Mouse (Mus musculus): ENCODE measurements around the gene Acad8.

GRCm38 (mm10) chr9:27029022-27029827 is 29.9 kb upstream of the Acad8 start:
- no peak for TF ChIP-seq CTCF (IDR thresholded peaks at IDR 0.05; ENCODE audit: insufficient read depth, low read length)
- TF ChIP-seq POLR2A (IDR thresholded peaks at IDR 0.05; ENCODE audit: borderline replicate concordance, extremely low read depth, low read depth, low read length): no peak
